ENCODE assay signal across 8 mouse cellular contexts in genomic region chr12:84176126-84176769, GRCm38 (mm10). TPM values are rescaled to one million over a fixed set of nuclear protein-coding genes. Genes with fewer than 3 reads are reported as not detected.
A peak's percentile ranks its signal among the peaks of the same experiment; 100 is the strongest.
DNase-seq lines count a peak whose midpoint lies in the region; ATAC-seq and TF ChIP-seq lines count a peak whose summit lies in the region.

No protein-coding gene starts in this region.

- no peaks in the 10 kb centered on the region for H3K9me3 ChIP-seq in G1E (replicated peaks)
- no peaks in the 10 kb centered on the region for H3K9me3 ChIP-seq in intestine, embryonic 15.5 days
- no peaks in the 10 kb centered on the region for H3K9me3 ChIP-seq in midbrain, embryonic 10.5 days (replicated peaks)
- H3K9me3 ChIP-seq in stomach, postnatal 0 days (ENCODE audit: control insufficient read depth, low read length), result no peaks in the 10 kb centered on the region

- peaks cover 98% of the 10 kb centered on the region for H3K4me1 ChIP-seq in G1E (ENCODE audit: insufficient read depth, low read depth, low read length)
- peaks cover 76% of the 10 kb centered on the region for H3K4me1 ChIP-seq in intestine, embryonic 15.5 days (replicated peaks)
- peaks cover 66% of the 10 kb centered on the region for H3K4me1 ChIP-seq in midbrain, embryonic 10.5 days
- peaks cover 46% of the 10 kb centered on the region for H3K4me1 ChIP-seq in stomach, postnatal 0 days (replicated peaks; ENCODE audit: control insufficient read depth, insufficient read depth)

- no peaks in the 10 kb centered on the region for H3K27me3 ChIP-seq in G1E (ENCODE audit: insufficient read depth, low read length)
- H3K27me3 ChIP-seq in intestine, embryonic 15.5 days (replicated peaks), result no peaks in the 10 kb centered on the region
- H3K27me3 ChIP-seq in midbrain, embryonic 10.5 days (ENCODE audit: low read depth, poor library complexity, severe bottlenecking), result no peaks in the 10 kb centered on the region
- H3K27me3 ChIP-seq in stomach, postnatal 0 days (ENCODE audit: control insufficient read depth, insufficient read depth, low read length), result no peaks in the 10 kb centered on the region

- H3K4me3 ChIP-seq in G1E (ENCODE audit: low read depth, low read length), result peak overlapping the region; percentile 70
- H3K4me3 ChIP-seq in intestine, embryonic 15.5 days (replicated peaks), result peak overlapping the region; percentile 44
- peak overlapping the region; percentile 56 for H3K4me3 ChIP-seq in midbrain, embryonic 10.5 days
- peak overlapping the region; percentile 29 for H3K4me3 ChIP-seq in stomach, postnatal 0 days (ENCODE audit: low read depth, low read length)

- peak overlapping the region; percentile 55 for H3K9ac ChIP-seq in intestine, embryonic 15.5 days
- peak overlapping the region; percentile 53 for H3K9ac ChIP-seq in stomach, postnatal 0 days (ENCODE audit: low read length)

- peaks cover 85% of the 10 kb centered on the region for H3K36me3 ChIP-seq in G1E (replicated peaks)
- peaks cover 23% of the 10 kb centered on the region for H3K36me3 ChIP-seq in intestine, embryonic 15.5 days
- H3K36me3 ChIP-seq in midbrain, embryonic 10.5 days, result peaks cover 34% of the 10 kb centered on the region
- H3K36me3 ChIP-seq in stomach, postnatal 0 days (ENCODE audit: control insufficient read depth, insufficient read depth, low read length), result peaks cover 21% of the 10 kb centered on the region

- peak; percentile 40 for DNase-seq in layer of hippocampus, adult 11-12 months (ENCODE audit: low spot score)
- no peak for DNase-seq in layer of hippocampus, postnatal 25 days (ENCODE audit: extremely low spot score in 1 of 2, low spot score in 1 of 2)
- no peak for DNase-seq in G1E (ENCODE audit: low spot score)
- DNase-seq in midbrain, embryonic 10.5 days (ENCODE audit: low spot score), result peak; percentile 61
- no peak for DNase-seq in stomach, postnatal 0 days (ENCODE audit: low spot score)
- no peak for DNase-seq in Muller cell, postnatal 12 days (ENCODE audit: inconsistent ontology term)

- TF ChIP-seq CTCF in G1E (IDR thresholded peaks at IDR 0.05; ENCODE audit: low read depth, low read length), result no peak
- TF ChIP-seq CTCF in stomach, postnatal 0 days (IDR thresholded peaks at IDR 0.05; ENCODE audit: low read depth), result no peak

- peak overlapping the region; percentile 77 for H3K4me2 ChIP-seq in intestine, embryonic 15.5 days (replicated peaks)
- peak overlapping the region; percentile 49 for H3K4me2 ChIP-seq in stomach, postnatal 0 days (replicated peaks; ENCODE audit: low read depth)

- peak; percentile 37 for TF ChIP-seq EP300 in stomach, postnatal 0 days (optimal IDR thresholded peaks at IDR 0.05)

- 10% methylated on average over 13 of the region's 13 CpGs for WGBS in intestine, embryonic 15.5 days
- 3% methylated on average over 13 of the region's 13 CpGs for WGBS in midbrain, embryonic 10.5 days
- 4% methylated on average over 13 of the region's 13 CpGs for WGBS in stomach, postnatal 0 days

- peak overlapping the region; percentile 98 for H3K27ac ChIP-seq in intestine, embryonic 15.5 days
- H3K27ac ChIP-seq in midbrain, embryonic 10.5 days (replicated peaks), result peak overlapping the region; percentile 92
- H3K27ac ChIP-seq in stomach, postnatal 0 days (replicated peaks), result peak overlapping the region; percentile 92

- no peak; the same call in 1 of the 2 replicates for ATAC-seq in G1E (ENCODE audit: extremely low read depth, insufficient number of reproducible peaks, low FRiP score, poor library complexity, severe bottlenecking)
- peak; percentile 16; the same call in 1 of the 2 replicates for ATAC-seq in erythroblast, adult 5-6 weeks (replicated peaks; ENCODE audit: low FRiP score, poor library complexity, severe bottlenecking)
- ATAC-seq in intestine, embryonic 15.5 days, result 0 out of 2 replicates have a peak, but pooled peaks have one; percentile 9
- ATAC-seq in stomach, postnatal 0 days (ENCODE audit: low FRiP score, low TSS enrichment), result no peak

RNA-seq across cellular contexts. Expression of gene Pnma1, which starts 28.0 kb away (rescaled TPM):
- 1 to 10 TPM; 3.8 to 4.5 TPM for total RNA-seq in layer of hippocampus, postnatal 25 days (2021)
- total RNA-seq in G1E (2014; fragmentation: Nextera tagmentation) (0.58 and 0.83 TPM in 2 replicates), G1E (2017) (0.76 and 1.5 TPM in 2 replicates)
- polyA plus RNA-seq in G1E (2012), result 0.14 TPM in 2 replicates
- 1.5 and 4.4 TPM in 2 replicates for total RNA-seq in erythroblast, adult 5-6 weeks (2015; ENCODE audit: low replicate concordance)
- total RNA-seq in erythroblast, adult 5-6 weeks (2017; ENCODE audit: low replicate concordance), result 1.0 and 4.5 TPM in 2 replicates
- polyA plus RNA-seq in intestine, embryonic 15.5 days (2015; fragmentation: Nextera tagmentation; extraction: Ambion mirVana), result 0.59 and 0.63 TPM in 2 replicates
- 2.1 and 3.3 TPM in 2 replicates for polyA plus RNA-seq in midbrain, embryonic 10.5 days (2016; fragmentation: Nextera tagmentation; extraction: Ambion mirVana)
- polyA plus RNA-seq in stomach, postnatal 0 days (2015; fragmentation: Nextera tagmentation; extraction: Ambion mirVana), result 0.48 and 0.49 TPM in 2 replicates

RNA-seq across cellular contexts. Expression of gene Elmsan1, which starts 42.4 kb away (rescaled TPM):
- total RNA-seq in layer of hippocampus, postnatal 25 days (2021), result 10 to 100 TPM; 21.0 to 21.7 TPM
- total RNA-seq in G1E (2014; fragmentation: Nextera tagmentation), result 66.7 and 72.7 TPM in 2 replicates
- total RNA-seq in G1E (2017), result 21.0 and 21.4 TPM in 2 replicates
- 125 and 140 TPM in 2 replicates for polyA plus RNA-seq in G1E (2012)
- total RNA-seq in erythroblast, adult 5-6 weeks (2015; ENCODE audit: low replicate concordance), result 5.4 and 12.7 TPM in 2 replicates
- 8.0 and 11.4 TPM in 2 replicates for total RNA-seq in erythroblast, adult 5-6 weeks (2017; ENCODE audit: low replicate concordance)
- 7.2 and 7.7 TPM in 2 replicates for polyA plus RNA-seq in intestine, embryonic 15.5 days (2015; fragmentation: Nextera tagmentation; extraction: Ambion mirVana)
- 5.9 and 6.3 TPM in 2 replicates for polyA plus RNA-seq in midbrain, embryonic 10.5 days (2016; fragmentation: Nextera tagmentation; extraction: Ambion mirVana)
- polyA plus RNA-seq in stomach, postnatal 0 days (2015; fragmentation: Nextera tagmentation; extraction: Ambion mirVana), result 4.0 and 4.1 TPM in 2 replicates

Comparison
In these comparisons a context has a peak if more than half of its experiments do, and no peak if none do; other contexts are left out.
1. DNase-seq: peak in layer of hippocampus, adult 11-12 months (single experiment) and midbrain, embryonic 10.5 days (single experiment); none in layer of hippocampus, postnatal 25 days (0 of 2), G1E (single experiment), stomach, postnatal 0 days (single experiment) and Muller cell, postnatal 12 days (single experiment).
2. ATAC-seq: peak in erythroblast, adult 5-6 weeks (single experiment) and intestine, embryonic 15.5 days (single experiment); none in G1E (single experiment) and stomach, postnatal 0 days (single experiment).
3. RNA of gene Elmsan1, which starts 42.4 kb away (polyA plus RNA-seq): 125 to 140 TPM in G1E; 7.2 to 7.7 TPM in intestine, embryonic 15.5 days, 5.9 to 6.3 TPM in midbrain, embryonic 10.5 days and 4.0 to 4.1 TPM in stomach, postnatal 0 days; every median in the first group is over 10 times any median in the second.
4. Peak in every context shown above with its lines, with median percentiles within 50 percentile points of each other: H3K4me3 ChIP-seq and H3K27ac ChIP-seq.